26 mouse cellular contexts compared by ENCODE assay signal in genomic region chr15:97972580-97972979, GRCm38 (mm10). TPM values are rescaled to one million over a fixed set of nuclear protein-coding genes. Genes with fewer than 3 reads are reported as not detected.
DNase-seq lines count a peak whose midpoint lies in the region; ATAC-seq and TF ChIP-seq lines count a peak whose summit lies in the region.
"Had no signal": no experiment of that assay in that cellular context is flagged by ENCODE, and none has a peak within 500 bp of the region (broad histone marks: within the 10 kb centered on the region; RNA-seq: fewer than 3 reads in every experiment).

No protein-coding gene starts in this region.

- no peaks in the 10 kb centered on the region for H3K79me2 ChIP-seq in heart, adult 2 months (replicated peaks; ENCODE audit: control insufficient read depth, insufficient read depth, low read length)

- no peaks in the 10 kb centered on the region for H3K27me3 ChIP-seq in heart, adult 2 months (ENCODE audit: control insufficient read depth, insufficient read depth, low read length)
- no peaks in the 10 kb centered on the region for H3K27me3 ChIP-seq in heart, embryonic 12.5 days (replicated peaks)
- H3K27me3 ChIP-seq in heart, postnatal 0 days (ENCODE audit: control insufficient read depth, insufficient read depth, low read length): no peaks in the 10 kb centered on the region
- H3K27me3 ChIP-seq: forebrain, embryonic 15.5 days; hindbrain, embryonic 13.5 days; intestine, embryonic 15.5 days; kidney, embryonic 15.5 days had no signal

- no peaks in the 10 kb centered on the region for H3K9me3 ChIP-seq in heart, embryonic 12.5 days (replicated peaks)
- H3K9me3 ChIP-seq in heart, postnatal 0 days (replicated peaks; ENCODE audit: control insufficient read depth, low read length): no peaks in the 10 kb centered on the region
- H3K9me3 ChIP-seq: forebrain, embryonic 10.5 days; forebrain, embryonic 15.5 days; hindbrain, embryonic 10.5 days; hindbrain, embryonic 13.5 days; intestine, embryonic 15.5 days; kidney, embryonic 15.5 days had no signal

- WGBS in heart, adult 2 months: 70% methylated on average over 6 of the region's 6 CpGs
- WGBS in heart, embryonic 12.5 days: 45% methylated on average over 6 of the region's 6 CpGs
- 35% methylated on average over 6 of the region's 6 CpGs for WGBS in heart, postnatal 0 days

- TF ChIP-seq CTCF in heart, adult 2 months (IDR thresholded peaks at IDR 0.05): no peak
- TF ChIP-seq CTCF in heart, postnatal 0 days (IDR thresholded peaks at IDR 0.05; ENCODE audit: low read depth): no peak

- no peaks in the 10 kb centered on the region for H3K4me1 ChIP-seq in heart, adult 2 months (ENCODE audit: control insufficient read depth, insufficient read depth, low read length)
- H3K4me1 ChIP-seq in heart, embryonic 12.5 days (replicated peaks): peaks cover 16% of the 10 kb centered on the region
- H3K4me1 ChIP-seq in heart, postnatal 0 days (ENCODE audit: control insufficient read depth, insufficient read depth): no peaks in the 10 kb centered on the region
- H3K4me1 ChIP-seq: intestine, embryonic 15.5 days had no signal

- ATAC-seq in heart, embryonic 12.5 days (ENCODE audit: insufficient number of reproducible peaks, low FRiP score): no peak
- ATAC-seq in heart, postnatal 0 days (ENCODE audit: insufficient read depth, low read depth): peak; percentile 54; the same call in 1 of the 2 replicates
- ATAC-seq: CD4-positive, CD25-positive, alpha-beta regulatory T cell, adult 4 months; forebrain, embryonic 15.5 days; hindbrain, embryonic 16.5 days; intestine, embryonic 15.5 days had no signal

- TF ChIP-seq EP300 in heart, adult 2 months (IDR thresholded peaks at IDR 0.05; ENCODE audit: insufficient read depth, low read depth, low read length): no peak
- TF ChIP-seq EP300 in heart, postnatal 0 days (IDR thresholded peaks at IDR 0.05; ENCODE audit: low read depth): no peak

- H3K36me3 ChIP-seq in heart, adult 2 months (ENCODE audit: control insufficient read depth, insufficient read depth, low read length): no peaks in the 10 kb centered on the region
- H3K36me3 ChIP-seq in heart, embryonic 12.5 days: peaks cover 28% of the 10 kb centered on the region
- peaks cover 6% of the 10 kb centered on the region; the same call in 1 of the 2 replicates for H3K36me3 ChIP-seq in heart, postnatal 0 days (replicated peaks; ENCODE audit: control insufficient read depth, insufficient read depth, low read length)
- H3K36me3 ChIP-seq: forebrain, embryonic 15.5 days; intestine, embryonic 15.5 days had no signal

- intact Hi-C loops in heart, adult 2 months (cut with DNase I): no loop called here
- intact Hi-C loops in heart, postnatal 14 days (cut with DNase I): no loop called here

- peak; percentile 17 for DNase-seq in heart, adult 11 months
- no peak for DNase-seq in heart, adult 2 months
- no peak for DNase-seq in heart, adult 9 months (ENCODE audit: low spot score in 2 of 2)
- peak; percentile 16 for DNase-seq in heart, postnatal 0 days (ENCODE audit: low spot score)
- no peak for DNase-seq in heart, postnatal 14 days
- no peak for DNase-seq in adrenal gland, postnatal 25 days
- DNase-seq: adrenal gland, postnatal 10 days; cerebellum, adult 11 months; cerebellum, adult 2 months; cerebellum, adult 9-11 months; cerebellum, postnatal 25 days; gastrocnemius, postnatal 25 days; kidney, adult 11 months; kidney, adult 8-10 months; kidney, postnatal 10 days had no signal

- H3K4me3 ChIP-seq in heart, adult 2 months: no peak overlapping the region
- H3K4me3 ChIP-seq in heart, embryonic 12.5 days: no peak overlapping the region
- no peak overlapping the region for H3K4me3 ChIP-seq in heart, postnatal 0 days (ENCODE audit: low read depth, low read length)
- H3K4me3 ChIP-seq: forebrain, embryonic 10.5 days; forebrain, embryonic 15.5 days; hindbrain, embryonic 10.5 days; hindbrain, embryonic 13.5 days; intestine, embryonic 15.5 days; kidney, embryonic 15.5 days had no signal

- no peak overlapping the region for H3K4me2 ChIP-seq in heart, embryonic 12.5 days
- no peak overlapping the region for H3K4me2 ChIP-seq in heart, postnatal 0 days (ENCODE audit: low read depth, low read length)
- H3K4me2 ChIP-seq: forebrain, embryonic 15.5 days; hindbrain, embryonic 13.5 days; intestine, embryonic 15.5 days; kidney, embryonic 15.5 days had no signal

- H3K9ac ChIP-seq in heart, adult 2 months (ENCODE audit: low read depth, low read length): no peak overlapping the region
- no peak overlapping the region for H3K9ac ChIP-seq in heart, embryonic 12.5 days
- H3K9ac ChIP-seq in heart, postnatal 0 days (replicated peaks; ENCODE audit: low read depth, low read length): no peak overlapping the region
- H3K9ac ChIP-seq: forebrain, embryonic 15.5 days; hindbrain, embryonic 13.5 days; intestine, embryonic 15.5 days; kidney, embryonic 15.5 days had no signal

- no peak overlapping the region for H3K27ac ChIP-seq in heart, adult 2 months
- H3K27ac ChIP-seq in heart, embryonic 12.5 days (ENCODE audit: poor library complexity, severe bottlenecking): peak overlapping the region; percentile 58
- peak overlapping the region; percentile 26; the same call in 1 of the 2 replicates for H3K27ac ChIP-seq in heart, postnatal 0 days (ENCODE audit: low read depth)
- H3K27ac ChIP-seq: forebrain, embryonic 15.5 days; hindbrain, embryonic 13.5 days; intestine, embryonic 15.5 days; kidney, embryonic 15.5 days had no signal

- no peak for TF ChIP-seq POLR2A in heart, adult 2 months (IDR thresholded peaks at IDR 0.05; ENCODE audit: insufficient read depth, low read depth, low read length)

RNA-seq across cellular contexts. Expression of gene Tmem106c, which starts 8.6 kb away (rescaled TPM):
- 10 to 100 TPM; 10.2 to 11.1 TPM for total RNA-seq in heart, adult 2 months (2021)
- polyA plus RNA-seq in heart, adult 2 months (2012; rRNA removed): 21.9 and 37.0 TPM in 2 replicates
- polyA plus RNA-seq in heart, embryonic 12.5 days (2016; fragmentation: Nextera tagmentation; extraction: Ambion mirVana): 28.5 and 32.2 TPM in 2 replicates
- 20.3 and 94.1 TPM in 2 replicates for total RNA-seq in heart, postnatal 0 days (2014; rRNA removed; ENCODE audit: low replicate concordance)
- polyA plus RNA-seq in heart, postnatal 0 days (2015; fragmentation: Nextera tagmentation; extraction: Ambion mirVana): 33.1 and 34.3 TPM in 2 replicates
- total RNA-seq in heart, postnatal 14 days (2021): 10 to 100 TPM; 12.4 to 12.7 TPM
- total RNA-seq in adrenal gland, postnatal 25 days (2021): 43.9 and 68.2 TPM in 2 replicates

RNA-seq across cellular contexts. Expression of gene Col2a1, which starts 31.9 kb away (rescaled TPM):
- total RNA-seq in heart, adult 2 months (2021): under 1 TPM; 0.27 to 0.37 TPM
- polyA plus RNA-seq in heart, adult 2 months (2012; rRNA removed): 0.12 and 0.61 TPM in 2 replicates
- polyA plus RNA-seq in heart, embryonic 12.5 days (2016; fragmentation: Nextera tagmentation; extraction: Ambion mirVana): 78.0 and 78.9 TPM in 2 replicates
- total RNA-seq in heart, postnatal 0 days (2014; rRNA removed; ENCODE audit: low replicate concordance): 0.38 and 0.66 TPM in 2 replicates
- 0.18 and 0.22 TPM in 2 replicates for polyA plus RNA-seq in heart, postnatal 0 days (2015; fragmentation: Nextera tagmentation; extraction: Ambion mirVana)
- 1 to 10 TPM in 1 of 2 experiments, under 1 TPM in 1; 0.41 to 1.0 TPM for total RNA-seq in heart, postnatal 14 days (2021)
- total RNA-seq in adrenal gland, postnatal 25 days (2021): not detected in 2 replicates
- total RNA-seq: adrenal gland, adult 18-20 months; granulocyte monocyte progenitor cell, adult 5-6 weeks had no signal
- polyA plus RNA-seq: CD4-positive, CD25-positive, alpha-beta regulatory T cell, adult 4 months had no signal

Comparison
In these comparisons a context has a peak if more than half of its experiments do, and no peak if none do; other contexts are left out.
1. DNase-seq: peak in heart, adult 11 months (single experiment) and heart, postnatal 0 days (single experiment); none in heart, adult 2 months (0 of 2), heart, adult 9 months (0 of 2), heart, postnatal 14 days (0 of 2) and adrenal gland, postnatal 25 days (single experiment).